Mouse (Mus musculus) brain, embryonic 14.5 days (tissue): ENCODE measurements around the gene Zdhhc14. TPM values are rescaled to one million over a fixed set of nuclear protein-coding genes. Genes with fewer than 3 reads are reported as not detected.
A peak's percentile ranks its signal among the peaks of the same experiment; 100 is the strongest.
"Not testable (repeated sequence)": the region's sequence is repeated elsewhere in the genome, so short reads cannot be mapped to it uniquely, and the experiment has no call there.

Source experiments
- DNase-seq: peaks from one replicate; pipeline ENCODE4 v3.0.0-alpha.2; 2011; ENCODE audit warnings: low read depth
- CTCF ChIP-seq: fragments of 200-500 bp; IDR thresholded peaks from 2 replicates; pipeline ENCODE4 v1.5.1; 2012; ENCODE audit warnings: inconsistent platforms, mild to moderate bottlenecking, moderate library complexity, borderline replicate concordance; ENCODE audit not compliant: insufficient read depth, insufficient read length; ENCODE audit errors: extremely low read depth
- POLR2A ChIP-seq: fragments of 200-500 bp; IDR thresholded peaks from 2 replicates; pipeline ENCODE4 v1.6.1; 2012; ENCODE audit warnings: mild to moderate bottlenecking, inconsistent platforms, borderline replicate concordance; ENCODE audit not compliant: poor library complexity, insufficient read depth, insufficient read length, severe bottlenecking; ENCODE audit errors: extremely low read depth
- polyA plus RNA-seq: library from polyadenylated mRNA; depleted of rRNA; stranded (reverse); fragments of >200 nt; gene quantifications from 2 replicates; pipeline ENCODE4 v1.2.3, GENCODE M21; 2012

Zdhhc14 gene
- polyA plus RNA-seq, 1 experiment, result 6.2 TPM

- TF ChIP-seq CTCF (no peak), POLR2A (no peak)
- DNase-seq, result no peak
These were observed 130.8 kb downstream of the Zdhhc14 start for GRCm38 (mm10) chr17:5623181-5623580.

GRCm38 (mm10) chr17:5624815-5625214 lies 132.5 kb downstream of the Zdhhc14 start:
- not testable (repeated sequence) for DNase-seq

- no peak for DNase-seq
- no peak for TF ChIP-seq POLR2A
- TF ChIP-seq CTCF, result no peak
These were observed 134.0 kb downstream of the Zdhhc14 start for GRCm38 (mm10) chr17:5626402-5626801.

GRCm38 (mm10) chr17:5627664-5628063 lies 135.3 kb downstream of the Zdhhc14 start:
- no peak for DNase-seq
- no peak for TF ChIP-seq CTCF
- TF ChIP-seq POLR2A, result no peak

- DNase-seq, result no peak
- TF ChIP-seq POLR2A, result no peak
- no peak for TF ChIP-seq CTCF
These were observed 137.3 kb downstream of the Zdhhc14 start for GRCm38 (mm10) chr17:5629651-5630050.

GRCm38 (mm10) chr17:5635254-5635653 lies 142.9 kb downstream of the Zdhhc14 start:
- no peak for DNase-seq
- TF ChIP-seq CTCF (no peak), POLR2A (no peak)

- no peak for DNase-seq
- TF ChIP-seq POLR2A, result no peak
- TF ChIP-seq CTCF, result no peak
These were observed 149.1 kb downstream of the Zdhhc14 start for GRCm38 (mm10) chr17:5641436-5641835.

GRCm38 (mm10) chr17:5642918-5643721 lies 150.8 kb downstream of the Zdhhc14 start:
- DNase-seq, result peak; percentile 53
- TF ChIP-seq POLR2A, result no peak

GRCm38 (mm10) chr17:5650124-5650523 lies 157.8 kb downstream of the Zdhhc14 start:
- no peak for DNase-seq
- TF ChIP-seq POLR2A (no peak), CTCF (no peak)

- TF ChIP-seq CTCF, result no peak
- no peak for TF ChIP-seq POLR2A
- no peak for DNase-seq
These were observed 158.3 kb downstream of the Zdhhc14 start for GRCm38 (mm10) chr17:5650642-5651041.

GRCm38 (mm10) chr17:5651551-5651950 lies 159.2 kb downstream of the Zdhhc14 start:
- no peak for DNase-seq
- TF ChIP-seq CTCF (no peak), POLR2A (no peak)

- TF ChIP-seq CTCF (no peak), POLR2A (no peak)
- peak; percentile 30 for DNase-seq
These were observed 161.6 kb downstream of the Zdhhc14 start for GRCm38 (mm10) chr17:5653981-5654380.
